Mouse (Mus musculus): Measurements from ENCODE around the gene Zfp446. TPM values are rescaled to one million over a fixed set of nuclear protein-coding genes. Genes with fewer than 3 reads are reported as not detected.
"Not testable (repeated sequence)": the region's sequence is repeated elsewhere in the genome, so short reads cannot be mapped to it uniquely, and the experiment has no call there.

The Zfp446 gene
- 1 to 10 TPM; 5.9 to 7.6 TPM for total RNA-seq (2021)
- long read RNA-seq, experiment 1, partial matches to known transcripts, result 2 of 3 reads
- long read RNA-seq, experiment 1, other reads (novel, unspliced or antisense), result 1 of 3 reads
- long read RNA-seq, experiment 2, full-length matches to known transcripts, result 2 of 5 reads
- long read RNA-seq, experiment 2, partial matches to known transcripts, result 0 of 5 reads
- long read RNA-seq, experiment 2, other reads (novel, unspliced or antisense), result 3 of 5 reads

DNA sequence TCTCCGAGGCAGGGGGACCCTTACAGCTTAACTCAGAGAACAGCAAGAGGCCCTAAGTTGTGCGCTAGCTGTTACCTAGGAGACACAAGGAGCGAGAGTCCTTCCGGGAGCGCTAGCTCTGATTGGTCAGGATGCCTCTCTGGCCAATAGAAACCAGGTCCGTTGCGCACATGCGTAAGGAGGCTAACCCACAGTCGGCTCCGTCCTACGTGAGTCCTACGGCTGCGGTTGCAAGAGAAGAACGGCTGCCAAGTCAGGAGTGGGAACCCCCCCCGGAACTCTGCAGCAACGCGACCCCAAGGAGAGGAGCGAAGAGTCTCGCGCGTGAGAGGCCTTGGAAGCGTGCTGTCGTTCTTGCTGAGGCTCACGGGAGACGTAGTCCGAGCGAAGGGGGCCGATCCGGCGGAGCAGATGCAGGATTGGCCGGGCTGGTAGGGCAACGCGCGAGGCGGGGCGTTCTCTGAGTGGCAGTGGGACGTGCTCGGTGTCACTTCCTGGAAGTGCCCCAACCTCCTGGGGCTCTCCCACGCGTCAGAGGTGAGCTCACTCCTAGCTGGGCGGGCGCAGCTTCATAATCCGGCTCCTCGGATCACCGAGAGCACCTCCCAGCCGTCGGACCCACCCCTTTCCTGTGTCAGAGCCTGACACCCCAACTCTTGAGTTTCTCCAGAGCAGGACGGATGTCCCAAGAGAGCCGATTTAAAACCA lies at the start of gene Zfp446:
Zfp446 (plus strand) TSS at position 167 of the 708 bp plus-strand sequence.
- peak; percentile 99 for DNase-seq

- DNase-seq, result no peak
These were observed 44.0 kb upstream of the Zfp446 start for GRCm38 (mm10) chr7:12933615-12934140.

- DNase-seq, result no peak
These were observed 42.8 kb upstream of the Zfp446 start for GRCm38 (mm10) chr7:12934808-12935207.

DNA sequence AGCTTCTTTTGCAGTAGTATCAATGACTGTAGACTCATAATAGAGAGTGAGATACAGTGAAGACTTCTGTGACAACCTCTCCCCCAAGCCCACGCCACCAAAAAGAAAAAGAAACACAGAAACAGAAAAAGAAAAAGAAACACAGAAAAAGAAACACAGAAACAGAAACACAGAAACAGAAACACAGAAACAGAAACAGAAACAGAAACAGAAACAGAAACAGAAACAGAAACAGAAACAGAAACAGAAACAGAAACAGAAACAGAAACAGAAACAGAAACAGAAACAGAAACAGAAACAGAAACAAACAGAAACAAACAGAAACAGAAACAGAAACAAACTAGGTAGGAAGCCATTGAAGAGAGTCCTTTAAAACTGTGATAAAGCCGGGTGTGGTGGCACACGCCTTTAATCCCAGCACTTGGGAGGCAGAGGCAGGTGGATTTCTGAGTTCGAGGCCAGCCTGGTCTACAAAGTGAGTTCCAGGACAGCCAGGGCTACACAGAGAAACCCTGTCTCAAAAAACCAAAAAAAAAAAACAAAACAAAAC lies 40.3 kb upstream of the Zfp446 start:
- not testable (repeated sequence) for DNase-seq

GRCm38 (mm10) chr7:12940599-12940998 lies 37.0 kb upstream of the Zfp446 start:
- no peak for DNase-seq

- peak in 1 of 2 experiments; percentile 20 for DNase-seq
These were observed 34.2 kb upstream of the Zfp446 start for GRCm38 (mm10) chr7:12943488-12943887.

- DNase-seq, result peak; percentile 91 to 93
These were observed 28.4 kb upstream of the Zfp446 start for GRCm38 (mm10) chr7:12949032-12949871.

- no peak for DNase-seq
These were observed 27.8 kb upstream of the Zfp446 start for GRCm38 (mm10) chr7:12949872-12950229.

GRCm38 (mm10) chr7:12954896-12955295 lies 22.8 kb upstream of the Zfp446 start:
- no peak for DNase-seq

DNA sequence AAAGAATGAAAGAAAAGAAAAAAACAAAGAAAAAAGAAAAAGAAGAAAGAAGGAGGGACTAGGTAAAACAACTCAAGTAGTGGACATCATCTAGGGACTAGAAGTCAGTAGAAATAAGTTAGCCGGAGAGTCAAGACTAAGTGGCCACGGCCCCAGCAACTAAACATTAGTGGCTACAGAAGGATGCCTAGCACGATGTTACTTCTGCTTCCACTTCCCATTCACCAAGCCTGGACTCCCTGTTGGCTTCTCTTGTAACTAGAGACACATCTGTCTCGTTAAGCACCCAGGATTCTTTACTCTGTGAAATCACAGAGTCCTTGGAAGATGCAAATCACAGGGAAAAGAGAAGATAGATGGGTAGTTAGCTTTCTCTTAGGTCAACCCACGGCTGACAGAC lies 20.1 kb upstream of the Zfp446 start:
- no peak for DNase-seq

DNA sequence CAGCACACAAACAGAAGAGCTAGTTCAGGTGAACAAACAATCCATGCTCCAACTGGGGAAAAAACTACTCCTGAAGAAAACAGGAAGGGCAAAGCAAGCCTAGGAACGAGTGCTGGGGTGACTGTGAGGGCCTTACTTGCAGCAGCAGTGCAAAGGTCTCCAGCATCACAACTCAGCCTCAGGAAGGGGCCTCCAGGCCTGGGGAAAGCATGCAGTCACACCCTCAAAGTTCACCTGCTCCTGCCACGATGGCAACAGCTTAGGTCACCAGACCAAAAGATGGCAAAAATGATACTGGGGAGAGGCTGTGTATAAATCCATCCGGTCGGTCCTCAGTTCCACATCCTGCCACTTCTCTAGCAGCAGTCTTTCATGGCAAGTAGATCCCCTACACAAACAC lies 18.7 kb upstream of the Zfp446 start:
- no peak for DNase-seq

DNA sequence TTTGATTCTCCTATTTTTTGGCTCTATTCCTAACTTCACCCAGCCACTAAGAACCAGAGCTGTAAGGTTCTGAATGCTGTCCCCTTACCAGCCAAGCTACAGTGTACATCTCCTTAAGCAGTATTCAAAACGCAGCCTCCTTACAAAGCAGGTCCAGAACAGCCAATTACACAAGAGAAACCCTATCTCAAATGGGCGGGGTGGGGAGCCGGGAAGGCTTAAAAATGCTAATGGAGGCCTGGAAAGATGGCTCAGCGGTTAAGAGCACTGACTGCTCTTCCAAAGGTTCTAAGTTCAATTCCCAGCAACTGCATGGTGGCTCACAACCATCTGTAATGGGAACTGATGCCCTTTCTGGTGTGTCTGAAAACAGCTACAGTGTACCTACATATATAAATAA lies 17.9 kb upstream of the Zfp446 start:
- DNase-seq, result no peak

DNA sequence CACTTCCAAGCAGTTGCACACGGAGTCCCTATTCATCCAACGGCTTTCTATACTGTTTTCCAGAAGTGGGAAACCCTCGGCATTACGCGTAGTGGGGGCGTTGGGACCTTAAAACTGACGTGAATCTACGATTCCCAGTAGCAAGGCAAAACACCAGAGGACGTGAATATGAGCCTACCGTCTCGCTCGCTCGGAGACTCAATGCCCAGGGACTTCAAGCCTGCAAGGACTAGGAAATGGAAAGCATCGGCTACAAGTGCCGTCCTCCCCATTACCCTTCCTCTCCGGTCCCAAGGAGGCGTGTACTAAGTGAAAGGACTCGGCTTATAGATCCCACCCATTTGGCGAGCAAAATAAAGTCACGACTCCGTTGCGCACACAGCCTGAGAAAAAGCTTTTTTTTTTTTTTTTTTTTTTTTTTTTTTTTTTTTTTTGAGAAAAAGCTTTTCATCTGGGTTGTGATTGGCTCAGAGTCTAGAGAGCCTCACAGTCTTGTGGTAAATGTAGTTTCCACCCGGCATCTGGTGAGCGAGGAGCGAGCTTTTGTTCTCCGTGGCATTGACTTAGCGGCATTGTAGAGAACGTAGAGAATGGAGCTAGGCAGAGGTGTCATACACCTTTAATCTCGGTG lies 16.0 kb upstream of the Zfp446 start:
- DNase-seq, result peak; percentile 54 to 62

GRCm38 (mm10) chr7:12965678-12966091 lies 12.0 kb upstream of the Zfp446 start, which contains the start of gene Zfp324:
TSS of gene Zfp324 (plus strand) at chr7:12965838.
- DNase-seq, result peak; percentile 95 to 96

DNA sequence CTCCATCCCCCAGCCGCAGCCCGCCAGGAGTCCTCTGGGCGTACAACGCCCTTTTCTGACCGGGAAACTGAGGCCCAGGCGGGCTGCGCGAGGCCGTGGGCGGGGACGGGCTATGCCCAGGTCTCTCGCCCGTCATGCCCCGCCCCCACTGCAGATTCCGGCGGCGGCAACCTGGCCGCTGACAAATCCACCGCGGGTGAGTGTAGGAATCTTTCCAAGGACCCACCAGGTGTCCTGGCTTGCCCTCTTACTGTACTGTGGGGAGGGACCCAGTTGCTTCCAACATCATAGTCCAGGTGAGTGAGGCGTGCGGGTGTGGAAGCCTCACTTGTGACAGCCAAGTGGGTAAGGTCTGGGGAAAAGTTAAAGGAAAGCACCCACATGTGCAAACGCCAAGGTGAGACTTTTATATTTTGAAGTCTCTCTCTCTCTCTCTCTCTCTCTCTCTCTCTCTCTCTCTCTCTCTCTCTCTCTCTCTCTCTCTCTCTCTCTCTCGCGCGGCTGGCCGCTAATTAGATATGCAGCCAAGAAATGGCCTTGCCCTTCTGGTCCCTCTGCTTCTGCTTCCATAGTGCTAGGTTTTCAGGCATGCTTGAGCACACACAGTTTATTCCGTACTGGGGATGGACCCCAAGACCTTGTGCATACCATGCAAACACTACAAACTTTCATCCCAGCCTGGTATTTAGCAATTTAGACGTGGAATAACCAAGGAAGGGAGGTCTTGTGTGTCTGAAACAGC lies 11.4 kb upstream of the Zfp446 start:
- DNase-seq, result peak; percentile 78 to 85

- no peak for DNase-seq
These were observed 6.7 kb upstream of the Zfp446 start for GRCm38 (mm10) chr7:12970906-12971305.

GRCm38 (mm10) chr7:12978931-12979722 lies 1.5 kb downstream of the Zfp446 start:
- DNase-seq, result no peak

- DNase-seq, result no peak
These were observed 2.1 kb downstream of the Zfp446 start for GRCm38 (mm10) chr7:12979776-12980175.

DNA sequence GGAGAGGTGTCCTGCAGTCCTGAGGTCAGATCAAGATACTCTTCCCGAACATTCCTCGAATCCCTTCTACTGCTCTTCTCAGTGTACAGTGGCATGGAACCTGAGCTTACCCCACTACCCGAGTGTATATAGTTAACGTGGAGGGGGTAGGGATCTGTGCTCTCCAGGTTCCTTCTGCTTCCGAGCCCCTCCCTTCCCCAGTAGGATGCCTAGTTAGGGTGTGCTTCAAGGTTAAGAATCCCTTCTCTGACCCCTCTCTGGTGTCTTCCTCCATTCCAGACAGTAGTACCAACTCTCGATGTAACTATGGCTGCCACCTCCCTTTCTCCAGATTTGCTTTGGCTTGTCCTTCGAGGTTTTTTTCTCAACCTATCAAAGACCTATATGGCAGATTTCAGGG lies 2.6 kb downstream of the Zfp446 start:
- no peak for DNase-seq

- DNase-seq, result no peak
These were observed 8.1 kb downstream of the Zfp446 start for GRCm38 (mm10) chr7:12985724-12986123.
